Mouse (Mus musculus): ENCODE measurements at regions not wholly inside any gene's neighbourhood (a gene's known extent, or its start where the extent isn't known, plus 50 kb on each side); places are given as distances from the start of the nearest gene placed in this dataset.
A peak's percentile ranks its signal among the peaks of the same experiment; 100 is the strongest.

GRCm38 (mm10) chr9:61527491-61528056, 155.4 kb downstream of the Tle3 start:
- no peak for DNase-seq (ENCODE audit: low spot score in 2 of 2)

- no peak for DNase-seq (ENCODE audit: low spot score in 2 of 2)
Measured at GRCm38 (mm10) chr9:61520136-61520535, 148.0 kb downstream of the Tle3 start.

GRCm38 (mm10) chr9:61517906-61518305, 145.7 kb downstream of the Tle3 start:
- DNase-seq (ENCODE audit: low spot score in 2 of 2) = peak; percentile 21 to 61

DNA sequence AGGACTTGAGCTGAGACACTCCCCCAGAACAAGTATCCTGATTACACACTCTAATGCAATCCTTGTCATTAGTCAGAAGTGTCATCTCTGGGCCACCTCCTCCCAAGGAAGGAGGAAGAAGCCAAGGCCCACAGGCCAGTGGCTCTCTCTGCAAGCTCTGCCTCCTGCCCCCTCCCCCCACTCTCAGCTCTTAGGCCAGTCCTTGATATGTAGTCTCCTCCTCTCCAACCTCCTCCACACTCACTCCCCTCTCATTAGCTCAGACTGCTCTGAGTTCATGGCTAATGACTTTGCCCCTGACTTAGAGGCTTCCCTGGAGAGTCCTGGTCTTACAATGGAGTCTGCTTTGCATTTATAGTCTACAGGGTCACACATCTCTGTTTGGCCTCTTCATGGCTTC, 139.3 kb downstream of the Tle3 start:
- DNase-seq (ENCODE audit: low spot score in 2 of 2) = no peak

DNA sequence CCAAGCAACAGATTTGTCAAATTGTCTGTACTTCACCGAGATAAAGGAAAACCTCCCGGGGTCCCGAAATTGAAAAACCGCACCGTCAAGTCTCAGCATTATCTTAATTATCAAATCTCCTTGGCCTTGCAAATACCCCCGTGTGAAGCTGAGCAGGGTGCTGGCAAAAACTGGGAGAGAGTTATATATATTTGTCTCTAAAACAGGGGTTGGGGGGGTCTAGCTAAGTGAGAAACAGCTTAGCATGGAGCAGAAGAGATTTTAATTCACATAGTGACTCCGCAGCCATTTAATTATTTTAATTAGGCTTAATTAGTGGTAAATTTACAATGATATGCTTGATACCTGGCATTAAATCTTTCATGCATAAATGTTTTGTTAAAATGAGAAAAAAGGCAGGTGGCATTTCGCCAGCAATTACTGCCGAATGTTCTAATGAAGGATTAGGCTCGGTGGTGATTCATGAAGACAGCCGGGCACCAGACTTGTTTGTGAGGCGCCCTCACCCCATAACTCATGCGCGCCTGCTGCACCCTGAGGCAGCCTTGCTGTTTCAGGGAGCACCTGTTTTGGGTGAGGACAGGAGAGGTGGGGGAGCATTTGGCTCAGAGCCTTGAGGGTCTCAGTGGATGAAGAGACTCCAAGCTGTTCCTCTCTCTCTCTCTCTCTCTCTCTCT, 138.2 kb downstream of the Tle3 start:
- DNase-seq (ENCODE audit: low spot score in 2 of 2) = no peak

GRCm38 (mm10) chr9:61509591-61510191, 137.5 kb downstream of the Tle3 start:
- DNase-seq (ENCODE audit: low spot score in 2 of 2) = no peak

- no peak for DNase-seq (ENCODE audit: low spot score in 2 of 2)
Measured at GRCm38 (mm10) chr9:61509091-61509490, 136.9 kb downstream of the Tle3 start.

DNA sequence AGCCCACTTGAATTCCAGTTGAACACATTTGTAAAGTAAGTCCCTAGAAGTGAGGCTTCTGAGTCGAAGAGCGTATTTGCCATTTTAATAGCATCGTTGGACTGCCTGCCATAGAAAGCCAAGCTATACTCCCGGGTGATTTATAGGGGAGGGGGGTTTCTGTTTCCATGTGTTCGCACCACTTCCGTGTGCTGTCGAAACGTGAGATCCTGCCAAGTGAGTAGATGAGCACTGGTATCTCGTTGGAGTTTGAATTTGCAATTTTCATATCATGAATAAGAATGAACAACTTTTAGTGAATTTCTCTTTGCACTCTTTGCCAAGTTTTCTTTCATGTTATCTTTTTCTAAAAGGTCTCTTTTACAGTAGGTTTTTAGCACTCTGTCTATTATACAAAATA, 128.7 kb downstream of the Tle3 start:
- DNase-seq (ENCODE audit: low spot score in 2 of 2) = no peak

DNA sequence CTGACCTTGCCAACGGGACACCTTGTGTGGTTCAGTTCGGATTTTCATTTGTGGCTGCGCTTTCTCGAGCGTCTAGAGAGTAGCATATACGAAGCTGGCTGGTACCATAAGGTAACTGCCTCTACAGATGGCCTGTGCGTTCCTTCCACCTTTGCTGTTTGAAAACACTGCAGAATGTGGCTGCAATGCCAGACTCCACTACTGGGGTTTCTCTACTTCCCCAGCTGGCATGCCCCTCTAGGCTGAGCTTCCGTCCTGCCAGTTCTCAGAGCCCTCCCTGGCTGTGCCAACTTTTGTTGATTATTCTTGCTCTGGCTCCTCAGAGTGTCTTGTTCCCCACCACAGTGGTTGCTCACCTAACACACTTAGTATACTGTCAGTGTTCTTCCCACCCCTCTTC, 120.7 kb downstream of the Tle3 start:
- DNase-seq (ENCODE audit: low spot score in 2 of 2) = no peak

DNA sequence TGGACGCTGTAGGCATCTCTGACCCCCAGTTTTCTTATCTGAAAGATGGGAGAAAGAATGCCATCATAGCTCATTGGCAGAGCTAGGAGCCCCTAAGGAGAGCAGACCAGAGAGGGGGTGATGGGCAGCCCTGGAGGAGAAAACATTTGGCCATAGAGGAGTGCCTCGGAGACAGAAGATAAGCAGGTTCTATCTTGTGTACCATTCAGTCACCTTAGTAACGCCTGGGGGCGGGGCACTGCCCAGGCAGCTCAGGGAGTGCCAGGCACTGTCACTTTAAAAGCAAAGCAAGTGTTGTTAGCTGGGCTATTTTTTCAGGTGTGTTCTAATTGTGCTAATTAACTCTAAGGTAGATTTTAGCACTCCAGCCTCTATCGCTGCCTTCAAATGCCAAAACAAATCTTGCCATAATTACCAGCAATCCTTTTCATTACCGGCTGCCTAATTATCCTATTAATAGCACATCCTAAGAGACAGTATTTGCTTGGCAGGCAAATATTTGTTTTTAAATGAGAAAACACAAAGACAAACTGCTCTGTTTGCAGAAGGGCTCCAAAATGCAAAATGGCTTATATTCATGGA, 119.1 kb downstream of the Tle3 start:
- no peak for DNase-seq (ENCODE audit: low spot score in 2 of 2)

DNA sequence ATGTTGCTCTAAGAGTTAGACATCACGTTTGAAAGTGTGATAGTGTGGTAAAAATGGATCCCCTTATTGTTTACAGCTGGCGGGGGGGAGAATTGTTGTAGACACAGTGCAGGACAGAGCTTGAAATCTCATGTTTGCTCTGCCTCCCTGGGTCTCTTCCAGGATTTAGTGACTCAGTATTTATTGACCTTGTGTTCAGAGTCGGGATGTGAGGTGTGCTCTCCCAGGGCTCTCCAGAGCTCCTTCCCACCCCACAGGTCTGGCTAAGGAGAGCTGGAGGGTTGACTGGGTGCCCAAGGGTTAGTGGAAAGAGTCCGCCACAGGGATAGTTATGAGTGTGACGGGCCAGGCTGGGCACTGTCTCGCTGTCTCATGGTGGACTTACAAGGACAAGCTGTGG, 117.8 kb downstream of the Tle3 start:
- DNase-seq (ENCODE audit: low spot score in 2 of 2) = no peak

- DNase-seq (ENCODE audit: low spot score in 2 of 2) = no peak
Measured at GRCm38 (mm10) chr9:61489147-61489546, 117.0 kb downstream of the Tle3 start.

DNA sequence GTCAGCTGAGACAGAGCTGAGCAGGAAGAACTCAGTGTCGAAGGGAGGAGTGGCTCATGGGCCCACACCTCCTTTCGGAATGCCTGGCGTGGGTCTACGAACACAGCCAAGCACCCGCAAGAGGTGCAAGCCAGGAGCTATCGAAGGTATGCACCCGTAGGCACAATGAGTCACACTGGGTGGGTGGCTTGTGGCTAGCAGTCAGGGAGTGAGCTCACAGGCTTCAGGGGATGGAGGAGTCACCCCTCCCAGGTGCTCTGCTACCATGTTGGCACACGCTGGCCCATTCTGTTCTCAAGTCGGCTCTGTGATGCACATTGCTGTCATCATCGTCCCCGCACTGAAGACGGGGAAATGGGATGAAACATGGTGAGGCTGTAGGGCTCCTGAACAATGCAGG, 115.7 kb downstream of the Tle3 start:
- DNase-seq (ENCODE audit: low spot score in 2 of 2) = peak; percentile 13 to 48

DNA sequence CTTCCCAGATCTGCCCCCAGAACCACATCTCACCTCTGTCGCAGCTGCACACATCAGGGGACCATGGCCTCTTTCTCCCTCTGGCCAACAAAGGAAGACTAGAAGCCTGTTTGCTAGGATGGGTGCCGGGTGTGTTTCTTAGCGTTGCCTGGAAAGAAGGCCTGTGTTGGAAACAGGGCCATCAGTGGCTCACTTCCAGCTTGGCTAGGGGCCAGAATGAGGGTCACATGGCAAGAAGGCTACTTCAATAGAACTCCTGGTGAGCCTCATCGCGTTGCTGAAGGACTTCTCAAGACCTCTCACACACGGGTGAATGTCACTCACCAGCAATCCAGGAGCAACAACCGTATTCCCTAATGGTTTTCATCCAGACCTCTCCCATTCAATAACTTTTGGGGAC, 115.0 kb downstream of the Tle3 start:
- no peak for DNase-seq (ENCODE audit: low spot score in 2 of 2)

GRCm38 (mm10) chr9:61484391-61484790, 112.2 kb downstream of the Tle3 start:
- no peak for DNase-seq (ENCODE audit: low spot score in 2 of 2)

GRCm38 (mm10) chr9:61479626-61480025, 107.5 kb downstream of the Tle3 start:
- no peak for DNase-seq (ENCODE audit: low spot score in 2 of 2)

GRCm38 (mm10) chr9:61478862-61479261, 106.7 kb downstream of the Tle3 start:
- no peak for DNase-seq (ENCODE audit: low spot score in 2 of 2)

DNA sequence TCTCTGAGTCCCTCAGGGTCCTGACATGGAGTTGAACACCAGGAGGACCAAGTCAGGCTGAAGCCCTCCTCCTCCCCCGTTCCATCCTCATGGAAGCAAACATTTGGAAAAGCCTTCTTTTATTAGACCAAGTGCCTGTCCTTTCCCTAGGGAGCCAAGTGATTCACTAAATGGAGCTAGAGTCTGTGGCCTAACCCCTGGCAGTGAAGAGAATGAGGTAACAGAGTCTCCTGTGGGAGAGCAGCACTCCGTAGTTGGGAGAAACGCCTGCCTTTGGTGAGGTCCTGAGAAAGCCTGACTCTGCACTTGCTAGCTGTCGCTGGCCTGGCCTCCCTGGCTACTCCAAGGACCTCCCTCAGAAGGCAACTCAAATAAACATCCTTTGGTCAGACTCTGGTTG, 104.2 kb downstream of the Tle3 start:
- no peak for DNase-seq (ENCODE audit: low spot score in 2 of 2)

DNA sequence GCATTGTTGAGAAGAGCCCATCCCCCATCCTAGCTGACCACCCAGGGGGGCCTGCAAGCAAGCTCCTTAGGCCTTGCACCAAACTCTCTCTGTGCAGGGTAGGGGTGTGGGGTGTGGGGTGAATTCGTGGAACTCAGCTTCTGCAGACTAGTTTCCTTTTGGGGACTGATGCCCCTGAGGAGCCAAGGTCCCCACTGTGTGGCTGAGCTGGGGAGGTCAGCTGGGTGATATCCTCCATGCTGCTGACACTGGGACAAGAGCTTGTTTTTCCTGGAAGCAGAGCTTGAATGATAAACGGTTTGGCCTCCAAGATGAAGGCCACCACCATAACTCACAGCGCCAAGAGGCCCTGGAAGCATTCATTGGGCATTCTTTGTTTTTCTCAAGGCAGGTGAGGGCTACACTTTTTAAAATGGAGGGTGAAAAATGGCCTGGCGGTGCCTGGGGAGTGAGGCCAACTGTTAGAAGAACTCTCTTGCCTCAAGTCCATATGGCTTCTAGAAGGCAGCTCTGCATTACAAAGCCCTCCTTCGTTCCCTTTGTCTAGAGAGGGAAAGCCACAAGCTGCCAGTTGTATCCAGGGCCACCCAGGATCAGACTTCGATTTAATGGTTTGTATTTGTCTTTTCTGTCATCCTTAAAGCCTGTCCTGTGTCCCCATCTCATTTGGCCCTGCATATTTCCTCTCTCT, 98.8 kb downstream of the Tle3 start:
- no peak for DNase-seq (ENCODE audit: low spot score in 2 of 2)

GRCm38 (mm10) chr9:61468897-61469509, 96.8 kb downstream of the Tle3 start:
- no peak for DNase-seq (ENCODE audit: low spot score in 2 of 2)

DNA sequence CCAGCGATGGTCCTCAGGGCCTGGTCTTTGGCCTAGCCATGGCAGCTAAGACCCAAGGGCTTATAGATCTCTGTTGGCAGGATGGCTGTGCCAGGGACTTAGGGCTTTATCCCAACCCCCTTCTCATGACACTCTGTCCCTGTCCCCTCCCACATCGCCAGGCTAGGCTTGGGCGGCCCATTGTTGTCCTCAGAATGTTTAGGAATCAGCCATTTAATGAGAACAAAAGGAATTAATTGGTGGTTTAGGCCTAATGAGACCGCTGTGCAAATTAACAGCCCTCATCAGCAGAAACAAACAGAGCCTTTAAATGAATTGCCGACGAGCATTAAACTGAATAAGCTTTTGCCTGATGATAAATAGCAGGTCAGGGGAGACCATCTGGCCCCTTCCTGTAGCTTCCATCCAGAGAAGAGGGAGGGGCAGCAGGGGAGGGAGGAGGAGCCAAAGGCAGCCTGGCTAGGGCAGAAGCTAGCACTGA, 96.2 kb downstream of the Tle3 start:
- no peak for DNase-seq (ENCODE audit: low spot score in 2 of 2)
